Mouse (Mus musculus) forebrain, embryonic 11.5 days (tissue): ENCODE data around the gene Pla2g1b. TPM values are rescaled to one million over a fixed set of nuclear protein-coding genes. Genes with fewer than 3 reads are reported as not detected.
A peak's percentile ranks its signal among the peaks of the same experiment; 100 is the strongest.
"Not testable (repeated sequence)": the region's sequence is repeated elsewhere in the genome, so short reads cannot be mapped to it uniquely, and the experiment has no call there.

Experiments used
- ATAC-seq: fragments of 200-750 bp; cut with Nextera tagmentation; replicated peaks from 2 replicates; pipeline ENCODE4 v1.8.0; 2017; ENCODE audit warnings: moderate TSS enrichment; ENCODE audit not compliant: low FRiP score
- DNase-seq: peaks from one replicate; pipeline ENCODE4 v3.0.0-alpha.2; 2017; ENCODE audit warnings: low spot score
- H3K27ac ChIP-seq: fragments of 300-500 bp; sonication (generic); 2 replicates; pipeline ENCODE4 v1.5.1; 2014; ENCODE audit warnings: low read depth, low read length
- H3K27me3 ChIP-seq: fragments of 300-500 bp; sonication (generic); 2 replicates; pipeline ENCODE4 v1.6.1; 2014; ENCODE audit warnings: mild to moderate bottlenecking, low read length, mixed read lengths; ENCODE audit not compliant: control insufficient read depth, insufficient read depth
- H3K36me3 ChIP-seq: fragments of 300-500 bp; sonication (generic); 2 replicates; pipeline ENCODE4 v1.6.1; 2014; ENCODE audit warnings: mild to moderate bottlenecking, low read length, moderate library complexity, mixed read lengths; ENCODE audit not compliant: control insufficient read depth, insufficient read depth
- H3K4me1 ChIP-seq: fragments of 300-500 bp; sonication (generic); replicated peaks from 2 replicates; pipeline ENCODE4 v1.6.1; 2014; ENCODE audit warnings: low read length, mixed read lengths; ENCODE audit not compliant: control insufficient read depth, insufficient read depth
- H3K4me2 ChIP-seq: fragments of 300-500 bp; sonication (generic); 2 replicates; pipeline ENCODE4 v1.6.1; 2014; ENCODE audit warnings: low read depth, mild to moderate bottlenecking, low read length, moderate library complexity, mixed read lengths; ENCODE audit not compliant: severe bottlenecking
- H3K4me3 ChIP-seq: fragments of 300-500 bp; sonication (generic); 2 replicates; pipeline ENCODE4 v1.5.1; 2014; ENCODE audit warnings: low read depth, low read length
- H3K9ac ChIP-seq: fragments of 300-500 bp; sonication (generic); 2 replicates; pipeline ENCODE4 v1.6.1; 2014; ENCODE audit warnings: low read length
- H3K9me3 ChIP-seq: fragments of 300-500 bp; sonication (generic); 2 replicates; pipeline ENCODE4 v1.6.1; 2016; ENCODE audit warnings: low read length, mixed read lengths; ENCODE audit not compliant: control insufficient read depth
- WGBS: fragments of 180-500 bp; shearing (Covaris S2); extraction: QIAGEN DNeasy Blood & Tissue Kit; methylation state at CpG from one replicate; pipeline ENCODE4 v1.1.7; 2014; 5-methylcytosine and 5-hydroxymethylcytosine counted together
- polyA plus RNA-seq: library from polyadenylated mRNA; unstranded; fragments of >200 nt; fragmentation: Nextera tagmentation; extraction: Ambion mirVana; gene quantifications from 2 replicates; pipeline ENCODE4 v1.2.1, GENCODE M21; 2014

Gene Pla2g1b
- polyA plus RNA-seq, 1 experiment from 2014 or later = not detected

- DNase-seq (no peak), ATAC-seq (no peak)
- no peaks in the 10 kb centered on the region for H3K9me3 ChIP-seq
- no peak overlapping the region for H3K4me2 ChIP-seq
- WGBS = 95% methylated on average over 9 of the region's 9 CpGs
- no peaks in the 10 kb centered on the region for H3K36me3 ChIP-seq
- H3K27me3 ChIP-seq = no peaks in the 10 kb centered on the region
- H3K27ac ChIP-seq = no peak overlapping the region
- no peak overlapping the region for H3K4me3 ChIP-seq
- H3K4me1 ChIP-seq = no peaks in the 10 kb centered on the region; the same call in 1 of the 2 replicates
- H3K9ac ChIP-seq = no peak overlapping the region
These were observed 51.4 kb downstream of the Pla2g1b start for GRCm38 (mm10) chr5:115517501-115517900.

GRCm38 (mm10) chr5:115518214-115518613 is 52.2 kb downstream of the Pla2g1b start:
- not testable (repeated sequence) for ATAC-seq, H3K27me3 ChIP-seq, H3K4me1 ChIP-seq, H3K9ac ChIP-seq, H3K9me3 ChIP-seq, H3K27ac ChIP-seq, H3K36me3 ChIP-seq, H3K4me2 ChIP-seq, H3K4me3 ChIP-seq, DNase-seq
- WGBS = 97% methylated on average over 6 of the region's 8 CpGs

- Histone ChIP-seq H3K4me3 (no peak overlapping the region), H3K27ac (0 out of 2 replicates have a peak overlapping the region, but pooled peaks have one; percentile 12), H3K9ac (no peak overlapping the region), H3K27me3 (no peaks in the 10 kb centered on the region), H3K36me3 (no peaks in the 10 kb centered on the region), H3K4me2 (no peak overlapping the region), H3K9me3 (no peaks in the 10 kb centered on the region), H3K4me1 (peaks cover 12% of the 10 kb centered on the region)
- ATAC-seq (no peak), DNase-seq (no peak)
- whole genome bisulfite sequencing = 80% methylated on average over 21 of the region's 21 CpGs
These were observed 54.3 kb downstream of the Pla2g1b start for GRCm38 (mm10) chr5:115520325-115520869.

- no peak for DNase-seq
- Histone ChIP-seq H3K4me3 (no peak overlapping the region), H3K27me3 (no peaks in the 10 kb centered on the region), H3K9me3 (no peaks in the 10 kb centered on the region), H3K4me2 (no peak overlapping the region), H3K27ac (no peak overlapping the region), H3K9ac (no peak overlapping the region), H3K4me1 (peaks cover 12% of the 10 kb centered on the region), H3K36me3 (no peaks in the 10 kb centered on the region)
- WGBS = 74% methylated on average over 21 of the region's 21 CpGs
- no peak for ATAC-seq
These were observed 55.7 kb downstream of the Pla2g1b start for GRCm38 (mm10) chr5:115521553-115522461.

GRCm38 (mm10) chr5:115522531-115522930 is 56.5 kb downstream of the Pla2g1b start:
- no peak for ATAC-seq
- Histone ChIP-seq H3K9ac (no peak overlapping the region), H3K4me2 (no peak overlapping the region), H3K4me1 (peaks cover 12% of the 10 kb centered on the region), H3K27ac (peak overlapping the region; percentile 1; the same call in 1 of the 2 replicates), H3K27me3 (no peaks in the 10 kb centered on the region), H3K4me3 (no peak overlapping the region), H3K9me3 (no peaks in the 10 kb centered on the region), H3K36me3 (no peaks in the 10 kb centered on the region)
- WGBS = 81% methylated on average over 4 of the region's 4 CpGs
- DNase-seq = no peak

- 80% methylated on average over 15 of the region's 15 CpGs for WGBS
- Histone ChIP-seq H3K36me3 (no peaks in the 10 kb centered on the region), H3K4me1 (peaks cover 12% of the 10 kb centered on the region), H3K4me2 (no peak overlapping the region), H3K9ac (no peak overlapping the region), H3K27me3 (no peaks in the 10 kb centered on the region), H3K27ac (peak overlapping the region; percentile 1; the same call in 1 of the 2 replicates), H3K4me3 (no peak overlapping the region), H3K9me3 (no peaks in the 10 kb centered on the region)
- ATAC-seq = no peak
- DNase-seq = no peak
These were observed 57.0 kb downstream of the Pla2g1b start for GRCm38 (mm10) chr5:115522981-115523499.

- H3K4me3 ChIP-seq = no peak overlapping the region
- H3K27ac ChIP-seq = no peak overlapping the region
- peaks cover 12% of the 10 kb centered on the region for H3K4me1 ChIP-seq
- 0 out of 2 replicates have a peak overlapping the region, but pooled peaks have one; percentile 11 for H3K4me2 ChIP-seq
- H3K36me3 ChIP-seq = no peaks in the 10 kb centered on the region
- H3K9me3 ChIP-seq = no peaks in the 10 kb centered on the region
- no peak for ATAC-seq
- no peak overlapping the region for H3K9ac ChIP-seq
- H3K27me3 ChIP-seq = no peaks in the 10 kb centered on the region
- no peak for DNase-seq
- 6% methylated on average over 15 of the region's 15 CpGs for WGBS
These were observed 57.9 kb downstream of the Pla2g1b start for GRCm38 (mm10) chr5:115523971-115524370.
